Mouse (Mus musculus): Measurements from ENCODE around the gene Olfr750.

GRCm38 (mm10) chr14:51088970-51089673 lies 14.9 kb upstream of the Olfr750 start:
- TF ChIP-seq CTCF (IDR thresholded peaks at IDR 0.05; ENCODE audit: low read depth) (no peak), EP300 (optimal IDR thresholded peaks at IDR 0.05) (no peak)

All from stomach, postnatal 0 days (tissue).